Mouse (Mus musculus) intestine, postnatal 0 days (tissue): Measurements from ENCODE around the gene Chd9. TPM values are rescaled to one million over a fixed set of nuclear protein-coding genes. Genes with fewer than 3 reads are reported as not detected.

ENCODE experiments used
- ATAC-seq: fragments of 200-750 bp; cut with Nextera tagmentation; 2 replicates; pipeline ENCODE4 v1.8.0; 2017; ENCODE audit warnings: mild to moderate bottlenecking, moderate TSS enrichment, moderate library complexity
- H3K27ac ChIP-seq: fragments of 300-500 bp; sonication (generic); 2 replicates; pipeline ENCODE4 v1.5.1; 2014; ENCODE audit warnings: mild to moderate bottlenecking, low read depth, low read length, moderate library complexity
- H3K27me3 ChIP-seq: fragments of 300-500 bp; sonication (generic); replicated peaks from 2 replicates; pipeline ENCODE4 v1.6.1; 2014; ENCODE audit warnings: low read length, mixed read lengths; ENCODE audit not compliant: control insufficient read depth, insufficient read depth
- H3K36me3 ChIP-seq: fragments of 300-500 bp; sonication (generic); 2 replicates; pipeline ENCODE4 v1.6.1; 2014; ENCODE audit warnings: mild to moderate bottlenecking, moderate library complexity; ENCODE audit not compliant: control insufficient read depth, insufficient read depth
- H3K4me1 ChIP-seq: fragments of 300-500 bp; sonication (generic); replicated peaks from 2 replicates; pipeline ENCODE4 v1.6.1; 2014; ENCODE audit warnings: antibody characterized with exemption, low read length, mixed read lengths; ENCODE audit not compliant: control insufficient read depth, insufficient read depth
- H3K4me2 ChIP-seq: fragments of 300-500 bp; sonication (generic); replicated peaks from 2 replicates; pipeline ENCODE4 v1.6.1; 2014; ENCODE audit warnings: low read depth, mild to moderate bottlenecking, moderate library complexity
- H3K4me3 ChIP-seq: fragments of 300-500 bp; sonication (generic); 2 replicates; pipeline ENCODE4 v1.5.1; 2014; ENCODE audit warnings: low read depth, low read length
- H3K9ac ChIP-seq: fragments of 300-500 bp; sonication (generic); 2 replicates; pipeline ENCODE4 v1.6.1; 2014; ENCODE audit warnings: mild to moderate bottlenecking, low read depth, low read length
- H3K9me3 ChIP-seq: fragments of 300-500 bp; sonication (generic); 2 replicates; pipeline ENCODE4 v1.6.1; 2016; ENCODE audit warnings: mixed run types; ENCODE audit not compliant: control insufficient read depth
- CTCF ChIP-seq: sonication (generic); IDR thresholded peaks from 2 replicates; pipeline ENCODE4 v1.5.1; 2016; ENCODE audit warnings: low read depth, mild to moderate bottlenecking, control low read depth, antibody characterized with exemption, moderate library complexity
- WGBS: fragments of 180-500 bp; shearing (Covaris S2); extraction: QIAGEN DNeasy Blood & Tissue Kit; methylation state at CpG from one replicate; pipeline ENCODE4 v1.1.7; 2014; 5-methylcytosine and 5-hydroxymethylcytosine counted together
- polyA plus RNA-seq: library from polyadenylated mRNA; unstranded; fragments of >200 nt; fragmentation: Nextera tagmentation; extraction: Ambion mirVana; gene quantifications from 2 replicates; pipeline ENCODE4 v1.2.1, GENCODE M21; 2015

Chd9 gene
- polyA plus RNA-seq, 1 experiment from 2014 or later = 236 TPM

DNA sequence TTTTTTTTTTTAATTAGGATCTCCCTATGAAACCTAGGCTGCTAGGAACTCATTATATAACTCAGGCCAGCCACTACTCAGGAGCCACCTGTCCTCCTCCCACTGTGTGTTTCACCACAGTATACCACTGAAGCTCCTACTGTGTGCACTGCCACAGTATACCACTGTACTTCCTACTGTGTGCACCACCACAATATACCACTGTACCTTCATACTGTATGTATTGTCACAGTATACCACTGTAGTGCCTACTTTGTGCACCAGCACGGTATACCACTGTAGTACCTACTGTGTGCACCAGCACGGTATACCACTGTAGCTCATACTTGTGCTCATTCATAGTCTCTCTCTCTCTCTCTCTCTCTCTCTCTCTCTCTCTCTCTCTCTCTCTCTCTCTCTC is 29.9 kb downstream of the Chd9 start:
- 97% methylated on average over 2 of the region's 2 CpGs for WGBS
- TF ChIP-seq CTCF = no peak
- H3K9ac ChIP-seq = no peak overlapping the region
- no peak overlapping the region for H3K4me3 ChIP-seq
- H3K4me2 ChIP-seq = no peak overlapping the region
- no peak overlapping the region for H3K27ac ChIP-seq
- H3K27me3 ChIP-seq = no peaks in the 10 kb centered on the region
- no peak for ATAC-seq
- no peaks in the 10 kb centered on the region for H3K9me3 ChIP-seq
- H3K36me3 ChIP-seq = 0 out of 2 replicates have a peak, but pooled peaks cover 3% of the 10 kb centered on the region
- H3K4me1 ChIP-seq = no peaks in the 10 kb centered on the region

DNA sequence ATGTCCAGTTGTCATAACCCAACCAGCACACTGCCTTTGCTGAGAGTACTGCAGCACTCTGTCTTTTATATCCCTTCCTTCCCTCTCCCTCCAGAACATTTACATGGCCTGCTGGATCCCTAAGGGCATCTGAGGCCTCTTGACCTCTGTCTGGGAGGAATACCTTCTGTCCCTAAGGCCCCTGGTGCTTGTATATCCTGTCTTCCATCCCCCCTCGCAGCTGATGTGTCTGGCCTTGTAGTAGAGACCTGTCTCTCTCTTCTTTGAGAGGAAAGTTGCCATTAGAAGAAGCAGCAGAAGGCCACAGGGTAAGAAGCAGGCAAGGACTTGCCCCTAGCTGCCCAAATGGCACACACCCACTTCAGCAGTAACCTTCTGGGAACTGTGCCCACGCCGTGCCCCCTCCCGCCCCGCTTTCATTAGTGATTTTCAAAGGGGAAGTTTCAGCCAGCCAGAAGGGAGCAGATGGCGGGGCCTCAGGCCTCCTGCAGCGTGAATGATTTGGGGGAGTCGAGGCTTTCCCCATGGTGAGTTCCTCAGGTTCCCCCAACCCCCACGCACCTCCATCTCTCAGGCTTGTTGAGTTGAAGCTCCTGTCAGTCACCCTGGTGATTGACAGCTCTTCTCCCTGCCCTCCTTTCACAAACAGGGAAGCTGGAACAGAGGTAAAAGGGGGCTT is 33.3 kb downstream of the Chd9 start:
- TF ChIP-seq CTCF = no peak
- Histone ChIP-seq H3K27ac (no peak overlapping the region), H3K27me3 (no peaks in the 10 kb centered on the region), H3K36me3 (0 out of 2 replicates have a peak, but pooled peaks cover 3% of the 10 kb centered on the region), H3K9ac (no peak overlapping the region), H3K9me3 (no peaks in the 10 kb centered on the region), H3K4me2 (no peak overlapping the region), H3K4me3 (no peak overlapping the region), H3K4me1 (no peaks in the 10 kb centered on the region)
- WGBS = 54% methylated on average over 9 of the region's 9 CpGs
- ATAC-seq = no peak

DNA sequence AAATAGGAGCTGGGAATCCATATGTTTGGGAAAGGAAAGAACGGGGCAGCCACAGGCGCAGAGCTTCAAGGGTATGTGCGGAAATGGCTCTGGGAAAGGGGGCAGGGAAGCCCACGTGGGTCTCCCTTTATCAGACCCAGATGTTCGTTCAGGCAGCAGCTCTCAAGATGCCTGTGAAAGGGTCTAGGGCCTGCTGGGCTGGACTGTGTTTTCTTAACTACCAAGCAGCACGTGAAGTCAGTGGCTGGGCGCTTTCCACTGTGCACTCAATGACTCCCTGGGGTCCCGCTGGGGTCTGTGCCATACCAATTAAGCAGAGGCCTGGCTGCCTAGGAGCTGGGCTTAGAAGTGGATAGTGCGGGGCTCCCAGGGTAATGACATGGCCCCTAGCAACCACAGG is 33.9 kb downstream of the Chd9 start:
- TF ChIP-seq CTCF = no peak
- ATAC-seq = no peak
- Histone ChIP-seq H3K9ac (no peak overlapping the region), H3K4me3 (no peak overlapping the region), H3K27ac (no peak overlapping the region), H3K9me3 (no peaks in the 10 kb centered on the region), H3K4me2 (no peak overlapping the region), H3K4me1 (no peaks in the 10 kb centered on the region), H3K27me3 (no peaks in the 10 kb centered on the region), H3K36me3 (0 out of 2 replicates have a peak, but pooled peaks cover 3% of the 10 kb centered on the region)
- WGBS = 44% methylated on average over 9 of the region's 9 CpGs

DNA sequence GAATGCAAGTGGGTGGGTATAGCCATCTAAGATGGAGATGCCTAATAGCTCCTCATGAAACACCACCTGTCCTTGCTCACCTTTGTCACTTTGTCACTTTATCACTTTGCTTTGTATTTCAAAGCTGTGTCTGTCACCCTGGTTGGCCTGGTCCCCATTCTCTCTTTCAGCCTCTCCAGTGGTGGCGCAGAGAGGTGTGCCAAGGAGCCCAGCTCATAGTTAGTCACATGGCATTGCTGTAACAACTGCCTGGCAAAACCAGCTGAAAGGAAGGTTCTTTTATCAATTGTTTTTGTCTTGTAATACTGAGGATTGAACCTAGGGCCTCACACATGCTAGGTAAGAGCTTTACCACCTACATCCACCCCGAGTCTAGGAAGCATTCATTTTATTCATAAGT is 38.9 kb downstream of the Chd9 start:
- no peaks in the 10 kb centered on the region for H3K9me3 ChIP-seq
- no peaks in the 10 kb centered on the region for H3K36me3 ChIP-seq
- no peak for TF ChIP-seq CTCF
- ATAC-seq = no peak
- WGBS = 99% methylated on average over 2 of the region's 2 CpGs
- H3K4me2 ChIP-seq = no peak overlapping the region
- no peak overlapping the region for H3K9ac ChIP-seq
- peaks cover 20% of the 10 kb centered on the region for H3K4me1 ChIP-seq
- H3K4me3 ChIP-seq = no peak overlapping the region
- no peaks in the 10 kb centered on the region for H3K27me3 ChIP-seq
- no peak overlapping the region for H3K27ac ChIP-seq

DNA sequence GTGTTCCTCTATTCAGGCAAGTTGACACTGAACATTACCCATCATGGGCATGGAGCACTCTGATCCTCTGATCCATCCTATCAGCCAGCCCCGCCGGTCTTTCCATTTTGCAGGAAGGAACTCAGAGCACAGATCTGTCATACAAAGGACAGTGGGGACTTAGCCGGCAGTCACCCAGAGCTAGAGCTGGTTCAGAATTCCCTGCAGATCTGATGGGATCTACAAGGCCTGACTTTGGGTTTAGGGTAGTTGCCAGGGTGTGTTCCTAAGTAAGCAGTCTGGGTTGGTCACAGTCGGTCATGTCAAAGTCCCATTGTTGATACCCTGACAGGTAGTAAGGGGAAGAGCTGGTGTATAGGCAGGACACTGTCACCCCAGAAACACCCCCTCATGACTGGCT is 39.8 kb downstream of the Chd9 start:
- no peak for TF ChIP-seq CTCF
- H3K9me3 ChIP-seq = no peaks in the 10 kb centered on the region
- H3K27me3 ChIP-seq = no peaks in the 10 kb centered on the region
- no peak overlapping the region for H3K4me3 ChIP-seq
- H3K9ac ChIP-seq = no peak overlapping the region
- H3K4me1 ChIP-seq = peaks cover 20% of the 10 kb centered on the region
- H3K27ac ChIP-seq = no peak overlapping the region
- no peaks in the 10 kb centered on the region for H3K36me3 ChIP-seq
- ATAC-seq = no peak
- H3K4me2 ChIP-seq = no peak overlapping the region
- 87% methylated on average over 4 of the region's 4 CpGs for WGBS

DNA sequence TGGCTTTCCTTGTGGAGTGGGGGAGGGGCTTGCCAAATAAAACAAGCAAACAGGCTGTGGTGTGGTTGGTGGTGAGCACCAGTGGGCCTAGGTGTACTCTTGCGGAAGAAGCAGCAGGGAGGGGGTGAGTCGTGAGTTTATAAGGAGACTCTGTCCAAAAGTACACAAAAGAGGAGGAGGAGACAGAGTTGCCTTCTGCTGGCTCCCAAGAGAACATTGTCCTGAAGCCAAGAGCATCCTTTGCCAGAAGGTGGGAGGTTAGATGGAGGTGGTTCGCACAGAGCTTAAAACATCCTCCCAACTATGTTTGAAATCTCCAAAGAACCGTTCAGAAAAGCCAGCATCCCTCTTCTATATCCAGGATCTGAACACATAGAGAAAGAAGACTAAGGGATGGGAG is 40.2 kb downstream of the Chd9 start:
- TF ChIP-seq CTCF = no peak

More for the DNA sequence above, 40.2 kb downstream of the Chd9 start:
- H3K27ac ChIP-seq = peak overlapping the region; percentile 65
- H3K9ac ChIP-seq = no peak overlapping the region
- H3K4me1 ChIP-seq = peaks cover 20% of the 10 kb centered on the region
- no peaks in the 10 kb centered on the region for H3K27me3 ChIP-seq
- no peaks in the 10 kb centered on the region for H3K9me3 ChIP-seq
- no peaks in the 10 kb centered on the region for H3K36me3 ChIP-seq
- H3K4me2 ChIP-seq = no peak overlapping the region
- ATAC-seq = no peak
- H3K4me3 ChIP-seq = no peak overlapping the region
- WGBS = 74% methylated on average over 4 of the region's 4 CpGs
